Mouse (Mus musculus) neural tube, embryonic 12.5 days (tissue): ENCODE data around the gene Ift43. TPM values are rescaled to one million over a fixed set of nuclear protein-coding genes. Genes with fewer than 3 reads are reported as not detected.

Experiments
- ATAC-seq: fragments of 200-750 bp; cut with Nextera tagmentation; 2 replicates; pipeline ENCODE4 v1.8.0; 2017; ENCODE audit warnings: low read depth, mild to moderate bottlenecking, moderate TSS enrichment, moderate library complexity; ENCODE audit not compliant: low FRiP score
- H3K27ac ChIP-seq: fragments of 300-500 bp; sonication (generic); 2 replicates; pipeline ENCODE4 v1.5.1; 2016
- H3K27me3 ChIP-seq: fragments of 300-500 bp; sonication (generic); replicated peaks from 2 replicates; pipeline ENCODE4 v1.6.1; 2016; ENCODE audit warnings: mild to moderate bottlenecking
- H3K36me3 ChIP-seq: fragments of 300-500 bp; sonication (generic); 2 replicates; pipeline ENCODE4 v1.6.1; 2016; ENCODE audit warnings: mild to moderate bottlenecking
- H3K4me1 ChIP-seq: fragments of 300-500 bp; sonication (generic); 2 replicates; pipeline ENCODE4 v1.6.1; 2016
- H3K4me2 ChIP-seq: fragments of 300-500 bp; sonication (generic); replicated peaks from 2 replicates; pipeline ENCODE4 v1.6.1; 2016; ENCODE audit warnings: mild to moderate bottlenecking
- H3K4me3 ChIP-seq: fragments of 300-500 bp; sonication (generic); 2 replicates; pipeline ENCODE4 v1.5.1; 2016
- H3K9ac ChIP-seq: fragments of 300-500 bp; sonication (generic); 2 replicates; pipeline ENCODE4 v1.6.1; 2016; ENCODE audit warnings: mild to moderate bottlenecking
- H3K9me3 ChIP-seq: fragments of 300-500 bp; sonication (generic); 2 replicates; pipeline ENCODE4 v1.6.1; 2016; ENCODE audit warnings: mild to moderate bottlenecking
- WGBS: fragments of 180-500 bp; shearing (Covaris S2); methylation state at CpG from one replicate; pipeline ENCODE4 v1.1.7; 2016; 5-methylcytosine and 5-hydroxymethylcytosine counted together
- polyA plus RNA-seq: library from polyadenylated mRNA; unstranded; fragments of >200 nt; fragmentation: Nextera tagmentation; extraction: Ambion mirVana; gene quantifications from 2 replicates; pipeline ENCODE4 v1.2.1, GENCODE M21; 2016

The Ift43 gene
- polyA plus RNA-seq, 1 experiment from 2014 or later: 81.3 TPM

- Histone ChIP-seq H3K27me3 (0 out of 2 replicates have a peak, but pooled peaks cover 4% of the 10 kb centered on the region), H3K4me1 (peaks cover 18% of the 10 kb centered on the region), H3K9me3 (no peaks in the 10 kb centered on the region), H3K36me3 (no peaks in the 10 kb centered on the region), H3K4me2 (no peak overlapping the region), H3K27ac (0 out of 2 replicates have a peak overlapping the region, but pooled peaks have one; percentile 4), H3K4me3 (no peak overlapping the region), H3K9ac (no peak overlapping the region)
- ATAC-seq: 0 out of 2 replicates have a peak, but pooled peaks have one; percentile 14
- WGBS: 47% methylated on average over 2 of the region's 2 CpGs
Observed at GRCm38 (mm10) chr12:86181879-86182278, 99.5 kb downstream of the Ift43 start.

GRCm38 (mm10) chr12:86182414-86182813, 100.1 kb downstream of the Ift43 start:
- 0 out of 2 replicates have a peak, but pooled peaks have one; percentile 28 for ATAC-seq
- H3K9ac ChIP-seq: no peak overlapping the region
- H3K4me3 ChIP-seq: no peak overlapping the region
- H3K36me3 ChIP-seq: no peaks in the 10 kb centered on the region
- no peak overlapping the region for H3K4me2 ChIP-seq
- 81% methylated on average over 1 of the region's 1 CpGs for WGBS
- 0 out of 2 replicates have a peak overlapping the region, but pooled peaks have one; percentile 4 for H3K27ac ChIP-seq
- H3K4me1 ChIP-seq: peaks cover 13% of the 10 kb centered on the region
- H3K9me3 ChIP-seq: no peaks in the 10 kb centered on the region
- H3K27me3 ChIP-seq: 0 out of 2 replicates have a peak, but pooled peaks cover 1% of the 10 kb centered on the region

GRCm38 (mm10) chr12:86188161-86188560, 105.8 kb downstream of the Ift43 start:
- ATAC-seq: no peak
- no peak overlapping the region for H3K4me3 ChIP-seq
- WGBS: 66% methylated on average over 5 of the region's 5 CpGs

GRCm38 (mm10) chr12:86189601-86190323, 107.4 kb downstream of the Ift43 start:
- no peak for ATAC-seq
- peaks cover 18% of the 10 kb centered on the region for H3K4me1 ChIP-seq
- no peaks in the 10 kb centered on the region for H3K36me3 ChIP-seq
- no peak overlapping the region for H3K4me2 ChIP-seq
- 30% methylated on average over 19 of the region's 19 CpGs for WGBS
- 0 out of 2 replicates have a peak, but pooled peaks cover 4% of the 10 kb centered on the region for H3K27me3 ChIP-seq
- no peak overlapping the region for H3K27ac ChIP-seq
- no peak overlapping the region for H3K9ac ChIP-seq
- H3K4me3 ChIP-seq: no peak overlapping the region
- H3K9me3 ChIP-seq: no peaks in the 10 kb centered on the region

More at GRCm38 (mm10) chr12:86188161-86188560, 105.8 kb downstream of the Ift43 start:
- H3K4me1 ChIP-seq: peaks cover 18% of the 10 kb centered on the region
- no peaks in the 10 kb centered on the region for H3K36me3 ChIP-seq
- no peak overlapping the region for H3K9ac ChIP-seq
- no peaks in the 10 kb centered on the region for H3K27me3 ChIP-seq
- H3K27ac ChIP-seq: no peak overlapping the region
- no peaks in the 10 kb centered on the region for H3K9me3 ChIP-seq
- H3K4me2 ChIP-seq: no peak overlapping the region

- no peaks in the 10 kb centered on the region for H3K36me3 ChIP-seq
- H3K4me3 ChIP-seq: no peak overlapping the region
- 0 out of 2 replicates have a peak overlapping the region, but pooled peaks have one; percentile 12 for H3K4me2 ChIP-seq
- peak overlapping the region; percentile 23; the same call in 1 of the 2 replicates for H3K9ac ChIP-seq
- 37% methylated on average over 15 of the region's 15 CpGs for WGBS
- peak; percentile 65; the same call in 1 of the 2 replicates for ATAC-seq
- H3K4me1 ChIP-seq: peaks cover 18% of the 10 kb centered on the region
- H3K9me3 ChIP-seq: no peaks in the 10 kb centered on the region
- 0 out of 2 replicates have a peak, but pooled peaks cover 4% of the 10 kb centered on the region for H3K27me3 ChIP-seq
- H3K27ac ChIP-seq: no peak overlapping the region
Observed at GRCm38 (mm10) chr12:86192036-86192449, 109.7 kb downstream of the Ift43 start.

- Histone ChIP-seq H3K9ac (no peak overlapping the region), H3K4me3 (no peak overlapping the region), H3K27ac (no peak overlapping the region), H3K36me3 (no peaks in the 10 kb centered on the region), H3K4me2 (no peak overlapping the region), H3K4me1 (peaks cover 7% of the 10 kb centered on the region), H3K27me3 (0 out of 2 replicates have a peak, but pooled peaks cover 4% of the 10 kb centered on the region), H3K9me3 (no peaks in the 10 kb centered on the region)
- ATAC-seq: no peak
- WGBS: 95% methylated on average over 7 of the region's 7 CpGs
Observed at GRCm38 (mm10) chr12:86196944-86197343, 114.6 kb downstream of the Ift43 start.

- H3K9ac ChIP-seq: no peak overlapping the region
- H3K4me3 ChIP-seq: no peak overlapping the region
- no peak overlapping the region for H3K27ac ChIP-seq
- no peaks in the 10 kb centered on the region for H3K9me3 ChIP-seq
- H3K36me3 ChIP-seq: no peaks in the 10 kb centered on the region
- H3K27me3 ChIP-seq: no peaks in the 10 kb centered on the region
- peaks cover 7% of the 10 kb centered on the region for H3K4me1 ChIP-seq
- H3K4me2 ChIP-seq: no peak overlapping the region
- ATAC-seq: peak; percentile 71
- WGBS: 20% methylated on average over 8 of the region's 8 CpGs
Observed at GRCm38 (mm10) chr12:86203443-86204057, 121.2 kb downstream of the Ift43 start.

GRCm38 (mm10) chr12:86211099-86211520, 128.8 kb downstream of the Ift43 start:
- Histone ChIP-seq H3K4me2 (peak overlapping the region; percentile 48), H3K9ac (no peak overlapping the region), H3K9me3 (no peaks in the 10 kb centered on the region), H3K4me1 (peaks cover 13% of the 10 kb centered on the region), H3K4me3 (peak overlapping the region; percentile 9; the same call in 1 of the 2 replicates), H3K27ac (no peak overlapping the region), H3K27me3 (peaks cover 58% of the 10 kb centered on the region), H3K36me3 (no peaks in the 10 kb centered on the region)
- WGBS: under 1% methylated on average over 19 of the region's 19 CpGs
- no peak for ATAC-seq

Other genes starting within 250 kb of the Ift43 start
- gene Tgfb3, start 3.5 kb upstream of the Ift43 start, polyA plus RNA-seq: 12.1 and 13.3 TPM in 2 replicates
- 23.1 and 24.5 TPM in 2 replicates for gene Gpatch2l, start 159.3 kb downstream of the Ift43 start, polyA plus RNA-seq